Mouse (Mus musculus): ENCODE results near the gene Sin3a. TPM values are rescaled to one million over a fixed set of nuclear protein-coding genes. Genes with fewer than 3 reads are reported as not detected.

Sin3a gene
- polyA plus RNA-seq, 1 experiment = 37.1 TPM

- H3K4me3 ChIP-seq (ENCODE audit: insufficient read depth, low read length) = peak overlapping the region; percentile 73
- TF ChIP-seq POLR2A (IDR thresholded peaks at IDR 0.05; ENCODE audit: borderline replicate concordance, low read depth, low read length) (no peak), CTCF (IDR thresholded peaks at IDR 0.05; ENCODE audit: low read depth, low read length) (no peak)
- H3K27ac ChIP-seq (ENCODE audit: insufficient read depth, low read depth, low read length) = peak overlapping the region; percentile 51
- H3K4me1 ChIP-seq (ENCODE audit: control insufficient read depth, insufficient read depth, low read length) = peaks cover 15% of the 10 kb centered on the region
These were observed 75.6 kb downstream of the Sin3a start for GRCm38 (mm10) chr9:57147205-57148143.

- H3K27ac ChIP-seq (ENCODE audit: insufficient read depth, low read depth, low read length) = peak within 1 kb of the TSS; percentile 76
- H3K4me3 ChIP-seq (ENCODE audit: insufficient read depth, low read length) = peak within 1 kb of the TSS; percentile 73
- H3K4me1 ChIP-seq (ENCODE audit: control insufficient read depth, insufficient read depth, low read length) = peaks cover 11% of the 10 kb centered on the region
- TF ChIP-seq CTCF (IDR thresholded peaks at IDR 0.05; ENCODE audit: low read depth, low read length) (no peak), POLR2A (IDR thresholded peaks at IDR 0.05; ENCODE audit: borderline replicate concordance, low read depth, low read length) (no peak; the same call in 1 of the 2 replicates)
These were observed 76.5 kb downstream of the Sin3a start, which contains the start of gene Neil1 for GRCm38 (mm10) chr9:57148144-57148878. Gene Neil1 (minus strand): TSS chr9:57148305.

GRCm38 (mm10) chr9:57149021-57149420, 77.2 kb downstream of the Sin3a start:
- Histone ChIP-seq H3K27ac (ENCODE audit: insufficient read depth, low read depth, low read length) (no peak overlapping the region), H3K4me3 (ENCODE audit: insufficient read depth, low read length) (peak overlapping the region; percentile 73; the same call in 1 of the 2 replicates), H3K4me1 (ENCODE audit: control insufficient read depth, insufficient read depth, low read length) (peaks cover 11% of the 10 kb centered on the region)
- TF ChIP-seq POLR2A (IDR thresholded peaks at IDR 0.05; ENCODE audit: borderline replicate concordance, low read depth, low read length) = no peak
- TF ChIP-seq CTCF (IDR thresholded peaks at IDR 0.05; ENCODE audit: low read depth, low read length) = no peak

- H3K27ac ChIP-seq (ENCODE audit: insufficient read depth, low read depth, low read length) = no peak overlapping the region
- TF ChIP-seq POLR2A (IDR thresholded peaks at IDR 0.05; ENCODE audit: borderline replicate concordance, low read depth, low read length) = no peak
- TF ChIP-seq CTCF (IDR thresholded peaks at IDR 0.05; ENCODE audit: low read depth, low read length) = no peak
- H3K4me1 ChIP-seq (ENCODE audit: control insufficient read depth, insufficient read depth, low read length) = peaks cover 11% of the 10 kb centered on the region
- H3K4me3 ChIP-seq (ENCODE audit: insufficient read depth, low read length) = no peak overlapping the region
These were observed 78.4 kb downstream of the Sin3a start for GRCm38 (mm10) chr9:57150192-57150591.

GRCm38 (mm10) chr9:57152331-57152730, 80.5 kb downstream of the Sin3a start:
- no peak for TF ChIP-seq CTCF (IDR thresholded peaks at IDR 0.05; ENCODE audit: low read depth, low read length)
- no peak for TF ChIP-seq POLR2A (IDR thresholded peaks at IDR 0.05; ENCODE audit: borderline replicate concordance, low read depth, low read length)
- no peak overlapping the region for H3K4me3 ChIP-seq (ENCODE audit: insufficient read depth, low read length)
- peaks cover 13% of the 10 kb centered on the region for H3K4me1 ChIP-seq (ENCODE audit: control insufficient read depth, insufficient read depth, low read length)

GRCm38 (mm10) chr9:57156383-57156782, 84.5 kb downstream of the Sin3a start:
- no peak overlapping the region for H3K27ac ChIP-seq (ENCODE audit: insufficient read depth, low read depth, low read length)
- no peak overlapping the region for H3K4me3 ChIP-seq (ENCODE audit: insufficient read depth, low read length)
- TF ChIP-seq CTCF (IDR thresholded peaks at IDR 0.05; ENCODE audit: low read depth, low read length) (no peak), POLR2A (IDR thresholded peaks at IDR 0.05; ENCODE audit: borderline replicate concordance, low read depth, low read length) (no peak)
- peaks cover 15% of the 10 kb centered on the region for H3K4me1 ChIP-seq (ENCODE audit: control insufficient read depth, insufficient read depth, low read length)

More at GRCm38 (mm10) chr9:57152331-57152730, 80.5 kb downstream of the Sin3a start:
- H3K27ac ChIP-seq (ENCODE audit: insufficient read depth, low read depth, low read length) = no peak overlapping the region

GRCm38 (mm10) chr9:57156823-57157222, 85.0 kb downstream of the Sin3a start:
- Histone ChIP-seq H3K27ac (ENCODE audit: insufficient read depth, low read depth, low read length) (no peak overlapping the region), H3K4me3 (ENCODE audit: insufficient read depth, low read length) (peak overlapping the region; percentile 74), H3K4me1 (ENCODE audit: control insufficient read depth, insufficient read depth, low read length) (peaks cover 15% of the 10 kb centered on the region)
- TF ChIP-seq POLR2A (IDR thresholded peaks at IDR 0.05; ENCODE audit: borderline replicate concordance, low read depth, low read length) (no peak), CTCF (IDR thresholded peaks at IDR 0.05; ENCODE audit: low read depth, low read length) (no peak)

GRCm38 (mm10) chr9:57157499-57157898, 85.7 kb downstream of the Sin3a start:
- TF ChIP-seq POLR2A (IDR thresholded peaks at IDR 0.05; ENCODE audit: borderline replicate concordance, low read depth, low read length) (no peak), CTCF (IDR thresholded peaks at IDR 0.05; ENCODE audit: low read depth, low read length) (no peak)
- Histone ChIP-seq H3K4me1 (ENCODE audit: control insufficient read depth, insufficient read depth, low read length) (peaks cover 15% of the 10 kb centered on the region), H3K27ac (ENCODE audit: insufficient read depth, low read depth, low read length) (peak overlapping the region; percentile 79), H3K4me3 (ENCODE audit: insufficient read depth, low read length) (peak overlapping the region; percentile 74)

- peaks cover 15% of the 10 kb centered on the region for H3K4me1 ChIP-seq (ENCODE audit: control insufficient read depth, insufficient read depth, low read length)
- peak within 1 kb of the TSS; percentile 74 for H3K4me3 ChIP-seq (ENCODE audit: insufficient read depth, low read length)
- TF ChIP-seq CTCF (IDR thresholded peaks at IDR 0.05; ENCODE audit: low read depth, low read length) (no peak; the same call in 1 of the 2 replicates), POLR2A (IDR thresholded peaks at IDR 0.05; ENCODE audit: borderline replicate concordance, low read depth, low read length) (peak; percentile 50; the same call in 1 of the 2 replicates)
- peak within 1 kb of the TSS; percentile 79 for H3K27ac ChIP-seq (ENCODE audit: insufficient read depth, low read depth, low read length)
These were observed 86.2 kb downstream of the Sin3a start, which contains the start of gene Commd4 for GRCm38 (mm10) chr9:57158013-57158470. Gene Commd4 (minus strand): TSS chr9:57158331.

Data from bone marrow macrophage, adult 2 months (primary cell).